Mouse (Mus musculus): ENCODE data around the gene 9530077C05Rik. TPM values are rescaled to one million over a fixed set of nuclear protein-coding genes. Genes with fewer than 3 reads are reported as not detected.

The 9530077C05Rik gene
- polyA plus RNA-seq, 1 experiment from 2014 or later, result 5.0 TPM

Other genes starting within 250 kb of the 9530077C05Rik start
- gene Zfp872, start 223.4 kb upstream of the 9530077C05Rik start, polyA plus RNA-seq (2015; fragmentation: Nextera tagmentation; extraction: Ambion mirVana), result 0.31 and 0.55 TPM in 2 replicates
- 20.7 and 20.9 TPM in 2 replicates for gene Zfp809, start 185.8 kb upstream of the 9530077C05Rik start, polyA plus RNA-seq (2015; fragmentation: Nextera tagmentation; extraction: Ambion mirVana)
- 4.9 and 5.0 TPM in 2 replicates for gene Zfp599, start 151.6 kb upstream of the 9530077C05Rik start, polyA plus RNA-seq (2015; fragmentation: Nextera tagmentation; extraction: Ambion mirVana)
- gene Zfp810, start 103.9 kb upstream of the 9530077C05Rik start, polyA plus RNA-seq (2015; fragmentation: Nextera tagmentation; extraction: Ambion mirVana), result 23.2 and 24.5 TPM in 2 replicates
- 44.8 and 49.6 TPM in 2 replicates for gene Anln, start 22.3 kb upstream of the 9530077C05Rik start, polyA plus RNA-seq (2015; fragmentation: Nextera tagmentation; extraction: Ambion mirVana)
- gene Gm17545, start 42.8 kb downstream of the 9530077C05Rik start, polyA plus RNA-seq (2015; fragmentation: Nextera tagmentation; extraction: Ambion mirVana), result not detected in 2 replicates
- gene Rp9, start 58.2 kb downstream of the 9530077C05Rik start, polyA plus RNA-seq (2015; fragmentation: Nextera tagmentation; extraction: Ambion mirVana), result 64.9 and 65.5 TPM in 2 replicates
- gene Bbs9, start 64.2 kb downstream of the 9530077C05Rik start, polyA plus RNA-seq (2015; fragmentation: Nextera tagmentation; extraction: Ambion mirVana), result 12.3 and 13.0 TPM in 2 replicates

Data from kidney, embryonic 15.5 days (tissue).